Mouse (Mus musculus): ENCODE results near the gene Card11. TPM values are rescaled to one million over a fixed set of nuclear protein-coding genes. Genes with fewer than 3 reads are reported as not detected.
A peak's percentile ranks its signal among the peaks of the same experiment; 100 is the strongest.

Gene Card11
- polyA plus RNA-seq, 1 experiment = 0.33 TPM

DNA sequence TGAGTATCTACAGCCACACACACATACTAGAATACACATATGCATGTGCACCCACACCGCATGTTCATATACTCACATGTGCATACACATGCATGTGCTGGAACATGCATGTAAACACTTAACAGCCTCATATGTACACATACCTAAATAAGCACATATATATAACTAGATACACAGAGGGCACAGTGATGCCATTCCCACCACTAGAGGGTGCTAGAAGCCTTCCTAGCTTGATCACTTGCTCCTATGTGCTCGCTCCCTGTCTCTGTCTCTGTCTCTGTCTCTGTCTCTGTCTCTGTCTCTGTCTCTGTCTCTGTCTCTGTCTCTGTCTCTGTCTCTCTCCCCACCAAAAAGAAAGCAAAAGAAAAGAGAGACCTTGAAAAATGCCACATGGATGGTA, 131.3 kb downstream of the Card11 start:
- no peaks in the 10 kb centered on the region for H3K4me1 ChIP-seq (ENCODE audit: control insufficient read depth, insufficient read depth, low read length)
- TF ChIP-seq CTCF (IDR thresholded peaks at IDR 0.05; ENCODE audit: extremely low read depth, insufficient read depth, low read length) (peak; percentile 87), POLR2A (IDR thresholded peaks at IDR 0.05; ENCODE audit: extremely low read depth, insufficient read depth, low read length) (no peak)
- no peak overlapping the region for H3K4me3 ChIP-seq (ENCODE audit: insufficient read depth, low read length)
- no peak overlapping the region for H3K27ac ChIP-seq (ENCODE audit: insufficient read depth, low read length)

DNA sequence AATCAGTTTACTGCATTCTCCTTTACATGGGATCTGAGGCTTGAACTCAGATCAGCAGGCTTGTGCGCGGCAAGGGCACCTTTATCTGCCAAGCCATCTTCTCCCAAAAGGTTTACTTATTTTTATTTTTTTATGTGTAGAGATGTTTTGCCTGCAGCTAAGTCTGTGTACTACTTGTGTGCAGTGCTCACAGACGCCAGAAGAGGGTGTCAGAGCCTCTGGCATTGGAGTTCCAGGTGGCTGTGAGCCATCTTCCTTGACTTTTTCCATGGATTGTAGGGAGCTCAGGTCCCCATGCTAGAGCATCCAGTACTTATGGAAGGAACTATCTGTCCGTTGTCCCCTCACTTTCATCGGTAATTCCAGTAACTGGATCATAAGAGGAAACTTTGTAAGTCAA, 140.7 kb downstream of the Card11 start:
- TF ChIP-seq POLR2A (IDR thresholded peaks at IDR 0.05; ENCODE audit: extremely low read depth, insufficient read depth, low read length) (no peak), CTCF (IDR thresholded peaks at IDR 0.05; ENCODE audit: extremely low read depth, insufficient read depth, low read length) (no peak)
- H3K4me1 ChIP-seq (ENCODE audit: control insufficient read depth, insufficient read depth, low read length) = no peaks in the 10 kb centered on the region
- H3K27ac ChIP-seq (ENCODE audit: insufficient read depth, low read length) = no peak overlapping the region
- H3K4me3 ChIP-seq (ENCODE audit: insufficient read depth, low read length) = no peak overlapping the region

DNA sequence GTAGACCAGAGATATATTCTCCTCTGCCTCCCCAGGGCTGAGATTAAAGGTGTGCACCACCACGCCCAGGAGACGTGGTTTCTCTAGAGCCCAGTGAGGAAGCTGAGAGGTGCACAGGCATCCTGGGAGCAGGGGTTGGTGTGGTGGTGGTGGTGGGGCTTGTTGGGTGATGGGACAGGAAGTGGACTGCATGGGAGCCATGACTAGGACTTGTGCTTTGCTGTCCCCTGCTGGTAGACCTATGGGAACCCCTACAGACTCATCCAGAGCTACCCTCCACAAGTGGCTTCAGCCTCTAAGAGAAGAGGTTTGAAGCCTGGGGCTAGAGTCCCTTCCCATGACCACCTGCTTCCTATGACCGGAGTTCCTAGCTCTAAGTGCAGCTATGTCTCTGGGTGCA, 142.0 kb downstream of the Card11 start:
- H3K4me3 ChIP-seq (ENCODE audit: insufficient read depth, low read length) = no peak overlapping the region
- no peak overlapping the region for H3K27ac ChIP-seq (ENCODE audit: insufficient read depth, low read length)
- H3K4me1 ChIP-seq (ENCODE audit: control insufficient read depth, insufficient read depth, low read length) = no peaks in the 10 kb centered on the region
- TF ChIP-seq CTCF (IDR thresholded peaks at IDR 0.05; ENCODE audit: extremely low read depth, insufficient read depth, low read length) = no peak
- TF ChIP-seq POLR2A (IDR thresholded peaks at IDR 0.05; ENCODE audit: extremely low read depth, insufficient read depth, low read length) = no peak

DNA sequence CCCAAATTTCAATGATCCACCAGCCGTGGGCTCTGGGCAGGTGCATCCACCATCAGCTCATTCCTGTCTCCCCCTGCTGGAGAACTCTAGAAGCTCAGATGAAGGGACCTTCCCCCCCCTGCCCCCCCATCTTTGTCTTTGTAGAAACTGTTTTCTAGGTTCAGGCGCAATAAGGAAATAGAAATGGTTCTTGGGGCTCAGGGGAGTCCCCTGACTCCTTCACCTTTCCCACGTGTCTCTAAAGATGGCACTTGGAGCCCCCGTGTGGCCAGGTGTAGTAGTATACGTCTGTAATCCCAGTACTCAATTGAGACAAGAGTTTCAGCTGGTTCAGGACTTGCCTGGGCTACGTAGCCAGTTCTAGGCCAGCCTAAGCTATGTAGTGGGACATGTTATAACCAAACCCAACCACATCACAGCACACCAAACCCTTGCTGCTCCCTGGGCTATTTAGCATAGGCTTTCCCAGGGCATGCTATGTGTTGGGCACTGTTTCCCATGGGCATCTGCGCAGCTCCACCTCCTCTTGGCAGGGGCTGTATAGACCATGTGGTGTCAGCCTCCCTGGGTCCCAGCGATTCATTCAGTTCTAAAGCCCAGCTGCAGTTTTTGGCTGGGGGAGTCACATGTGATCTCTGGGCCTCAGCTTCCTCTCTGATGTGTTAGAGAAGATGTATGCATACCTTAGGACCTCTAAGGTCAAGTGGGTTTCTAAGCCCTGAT, 142.8 kb downstream of the Card11 start:
- TF ChIP-seq CTCF (IDR thresholded peaks at IDR 0.05; ENCODE audit: extremely low read depth, insufficient read depth, low read length) (no peak), POLR2A (IDR thresholded peaks at IDR 0.05; ENCODE audit: extremely low read depth, insufficient read depth, low read length) (no peak)
- H3K27ac ChIP-seq (ENCODE audit: insufficient read depth, low read length) = no peak overlapping the region
- H3K4me1 ChIP-seq (ENCODE audit: control insufficient read depth, insufficient read depth, low read length) = no peaks in the 10 kb centered on the region
- no peak overlapping the region for H3K4me3 ChIP-seq (ENCODE audit: insufficient read depth, low read length)

DNA sequence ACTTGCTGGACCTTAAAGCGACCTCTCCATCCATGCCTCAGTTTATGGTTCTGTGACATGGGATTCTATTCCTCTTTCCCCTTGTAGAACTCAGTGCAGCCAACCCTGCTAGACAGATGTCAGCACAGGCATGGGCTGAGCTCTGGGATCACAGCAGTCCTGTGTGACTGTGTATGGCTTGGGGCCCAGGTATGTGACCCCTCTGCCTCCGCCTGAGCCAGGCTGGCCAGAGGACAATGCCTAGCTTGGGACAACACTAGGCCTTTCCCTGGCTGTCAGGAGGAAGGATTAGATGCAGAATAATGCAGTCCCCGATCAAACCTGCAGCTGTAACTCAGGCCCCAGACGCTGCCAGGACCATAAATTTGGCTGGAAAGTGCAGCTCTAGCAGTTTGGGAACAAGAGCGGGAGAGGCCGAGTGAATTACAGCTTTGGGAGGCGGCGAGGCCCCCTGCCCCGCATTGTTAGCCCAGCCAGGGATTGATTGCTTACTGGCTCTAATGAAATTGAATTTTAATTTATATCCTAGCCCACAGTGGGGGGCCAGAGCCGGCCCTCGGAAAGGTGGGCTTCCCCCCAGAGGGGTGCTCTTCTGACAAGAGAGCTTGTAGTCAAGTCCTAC, 144.4 kb downstream of the Card11 start:
- TF ChIP-seq POLR2A (IDR thresholded peaks at IDR 0.05; ENCODE audit: extremely low read depth, insufficient read depth, low read length) (no peak), CTCF (IDR thresholded peaks at IDR 0.05; ENCODE audit: extremely low read depth, insufficient read depth, low read length) (no peak)
- no peaks in the 10 kb centered on the region for H3K4me1 ChIP-seq (ENCODE audit: control insufficient read depth, insufficient read depth, low read length)

DNA sequence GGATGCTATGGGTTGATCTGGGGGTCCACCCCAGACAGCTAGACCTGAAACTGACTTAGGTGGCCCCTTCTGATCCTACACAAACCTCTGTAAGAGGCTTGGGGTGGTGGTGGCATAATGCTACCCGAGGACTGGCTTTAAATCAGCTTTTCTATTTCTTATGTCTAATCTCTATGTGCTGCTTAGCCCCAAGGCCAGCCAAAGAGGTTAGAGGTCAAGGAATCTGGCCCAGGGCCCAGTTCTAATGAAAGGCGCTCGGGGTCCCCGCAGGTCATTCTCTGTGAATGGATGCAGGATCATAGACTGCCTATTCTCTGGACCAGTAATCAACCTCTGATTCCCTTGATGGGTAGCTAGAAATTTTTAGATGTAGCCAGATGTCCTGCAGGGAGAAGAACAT, 145.7 kb downstream of the Card11 start:
- Histone ChIP-seq H3K4me3 (ENCODE audit: insufficient read depth, low read length) (no peak overlapping the region), H3K27ac (ENCODE audit: insufficient read depth, low read length) (no peak overlapping the region), H3K4me1 (ENCODE audit: control insufficient read depth, insufficient read depth, low read length) (no peaks in the 10 kb centered on the region)
- TF ChIP-seq CTCF (IDR thresholded peaks at IDR 0.05; ENCODE audit: extremely low read depth, insufficient read depth, low read length) (no peak), POLR2A (IDR thresholded peaks at IDR 0.05; ENCODE audit: extremely low read depth, insufficient read depth, low read length) (no peak)

More for the DNA sequence above, 144.4 kb downstream of the Card11 start:
- Histone ChIP-seq H3K27ac (ENCODE audit: insufficient read depth, low read length) (no peak overlapping the region), H3K4me3 (ENCODE audit: insufficient read depth, low read length) (no peak overlapping the region)

DNA sequence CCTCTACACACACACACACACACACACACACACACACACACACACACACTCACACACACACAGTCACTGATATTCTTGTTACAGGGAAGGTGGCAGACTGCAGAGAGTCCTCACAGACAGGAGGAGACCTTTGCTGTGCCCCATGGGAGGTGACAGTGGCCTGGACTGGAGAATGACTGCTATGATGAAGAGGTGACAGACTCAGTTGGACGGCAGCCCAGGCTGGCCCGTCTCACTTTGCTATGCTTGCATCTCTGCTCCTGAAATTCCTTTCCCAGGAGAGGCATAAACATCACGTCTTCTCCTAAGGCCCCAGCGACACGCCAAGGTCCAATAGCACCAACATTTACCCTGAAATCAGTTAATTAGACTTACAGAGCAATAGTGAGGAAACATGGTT, 146.7 kb downstream of the Card11 start:
- TF ChIP-seq POLR2A (IDR thresholded peaks at IDR 0.05; ENCODE audit: extremely low read depth, insufficient read depth, low read length) (no peak), CTCF (IDR thresholded peaks at IDR 0.05; ENCODE audit: extremely low read depth, insufficient read depth, low read length) (no peak)
- Histone ChIP-seq H3K27ac (ENCODE audit: insufficient read depth, low read length) (no peak overlapping the region), H3K4me3 (ENCODE audit: insufficient read depth, low read length) (no peak overlapping the region), H3K4me1 (ENCODE audit: control insufficient read depth, insufficient read depth, low read length) (no peaks in the 10 kb centered on the region)

DNA sequence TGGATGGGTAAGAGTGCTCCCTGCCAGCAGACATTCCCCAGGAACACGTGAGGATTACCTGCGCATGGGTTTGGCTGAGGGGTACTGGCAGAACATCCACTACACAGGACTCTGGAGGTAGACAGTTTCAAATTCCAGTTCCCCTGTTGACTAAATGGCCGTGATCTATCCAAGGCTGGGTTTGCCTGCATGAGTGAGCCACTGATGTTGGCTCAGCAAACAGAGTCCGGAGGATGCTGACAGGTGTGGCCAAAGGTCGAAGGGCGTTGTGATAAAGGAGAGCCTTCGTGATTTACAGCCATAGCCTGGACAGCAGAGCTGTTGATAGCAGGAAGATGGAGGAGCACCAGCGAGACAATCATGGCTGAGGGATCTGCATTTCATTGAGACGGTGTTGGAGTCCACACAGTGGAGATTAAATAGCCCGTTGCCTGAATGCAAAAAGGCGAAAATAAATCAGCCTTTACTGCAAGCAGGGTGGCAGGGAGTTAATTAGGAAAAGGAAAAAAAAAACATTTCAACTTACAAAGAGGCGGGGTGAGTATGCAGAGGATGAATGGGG, 147.9 kb downstream of the Card11 start:
- no peak overlapping the region for H3K4me3 ChIP-seq (ENCODE audit: insufficient read depth, low read length)
- H3K4me1 ChIP-seq (ENCODE audit: control insufficient read depth, insufficient read depth, low read length) = no peaks in the 10 kb centered on the region
- no peak overlapping the region for H3K27ac ChIP-seq (ENCODE audit: insufficient read depth, low read length)
- TF ChIP-seq CTCF (IDR thresholded peaks at IDR 0.05; ENCODE audit: extremely low read depth, insufficient read depth, low read length) (no peak), POLR2A (IDR thresholded peaks at IDR 0.05; ENCODE audit: extremely low read depth, insufficient read depth, low read length) (no peak)

DNA sequence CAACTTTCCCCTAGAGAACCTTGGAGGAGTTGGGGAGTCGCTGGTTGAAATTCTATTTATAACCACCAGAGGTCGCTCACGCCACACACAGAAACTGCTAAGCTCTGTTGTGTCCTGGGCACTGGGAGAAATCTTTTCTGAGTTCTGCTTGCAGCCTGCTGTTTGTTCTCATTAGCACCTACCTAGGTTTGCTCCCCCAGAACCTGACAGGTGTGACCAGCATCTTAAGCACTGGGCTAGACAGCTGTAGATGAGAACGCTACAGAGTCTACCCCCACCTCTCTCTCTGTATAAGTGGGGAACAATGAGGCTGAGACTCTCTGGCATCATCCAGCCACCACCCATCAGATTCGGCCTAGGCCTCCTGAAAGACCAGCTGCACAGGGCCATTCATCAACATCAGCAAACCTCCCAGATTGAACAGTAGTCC, 153.1 kb downstream of the Card11 start:
- H3K4me1 ChIP-seq (ENCODE audit: control insufficient read depth, insufficient read depth, low read length) = no peaks in the 10 kb centered on the region
- H3K27ac ChIP-seq (ENCODE audit: insufficient read depth, low read length) = no peak overlapping the region
- peak; percentile 91 for TF ChIP-seq CTCF (IDR thresholded peaks at IDR 0.05; ENCODE audit: extremely low read depth, insufficient read depth, low read length)
- no peak for TF ChIP-seq POLR2A (IDR thresholded peaks at IDR 0.05; ENCODE audit: extremely low read depth, insufficient read depth, low read length)
- no peak overlapping the region for H3K4me3 ChIP-seq (ENCODE audit: insufficient read depth, low read length)

DNA sequence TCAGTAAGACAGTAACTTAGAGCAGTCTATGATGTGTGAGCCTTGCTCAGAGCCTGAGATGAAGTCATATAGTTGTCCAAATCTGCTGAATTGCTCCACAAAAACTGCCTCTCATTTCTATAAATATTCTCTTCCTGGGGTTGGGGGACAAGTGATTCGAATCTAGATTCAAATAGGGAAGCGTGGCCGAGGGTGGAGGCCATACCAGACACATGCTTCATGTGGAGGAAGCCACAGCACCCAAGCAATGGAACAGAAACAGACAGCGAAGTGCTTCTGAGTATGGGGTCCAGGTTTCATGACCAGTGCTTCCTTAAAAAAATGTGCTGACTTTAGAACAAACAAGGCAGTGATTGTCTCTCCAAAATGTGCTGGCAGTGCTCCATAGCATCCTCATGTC, 158.4 kb downstream of the Card11 start:
- H3K4me1 ChIP-seq (ENCODE audit: control insufficient read depth, insufficient read depth, low read length) = no peaks in the 10 kb centered on the region
- no peak for TF ChIP-seq CTCF (IDR thresholded peaks at IDR 0.05; ENCODE audit: extremely low read depth, insufficient read depth, low read length)
- no peak for TF ChIP-seq POLR2A (IDR thresholded peaks at IDR 0.05; ENCODE audit: extremely low read depth, insufficient read depth, low read length)
- H3K4me3 ChIP-seq (ENCODE audit: insufficient read depth, low read length) = no peak overlapping the region
- no peak overlapping the region for H3K27ac ChIP-seq (ENCODE audit: insufficient read depth, low read length)
